Mouse (Mus musculus) cortical plate, adult 2 months (tissue): ENCODE measurements around the gene Crhr1. TPM values are rescaled to one million over a fixed set of nuclear protein-coding genes. Genes with fewer than 3 reads are reported as not detected.
"Not testable (repeated sequence)": the region's sequence is repeated elsewhere in the genome, so short reads cannot be mapped to it uniquely, and the experiment has no call there.

Source experiments
- H3K27ac ChIP-seq: fragments of 200-500 bp; 2 replicates; pipeline ENCODE4 v1.5.1; 2012; ENCODE audit warnings: low read length, control low read depth, inconsistent platforms; ENCODE audit not compliant: insufficient read depth
- H3K4me1 ChIP-seq: fragments of 200-500 bp; 2 replicates; pipeline ENCODE4 v1.6.1; 2011; ENCODE audit warnings: low read length; ENCODE audit not compliant: control insufficient read depth, insufficient read depth
- H3K4me3 ChIP-seq: fragments of 200-500 bp; 2 replicates; pipeline ENCODE4 v1.5.1; 2011; ENCODE audit warnings: mild to moderate bottlenecking, low read length, control low read depth; ENCODE audit not compliant: insufficient read depth
- CTCF ChIP-seq: fragments of 200-500 bp; IDR thresholded peaks from 2 replicates; pipeline ENCODE4 v1.5.1; 2011; ENCODE audit warnings: mild to moderate bottlenecking, control low read depth, low read length; ENCODE audit not compliant: insufficient read depth; ENCODE audit errors: extremely low read depth
- POLR2A ChIP-seq: fragments of 200-500 bp; IDR thresholded peaks from 2 replicates; pipeline ENCODE4 v1.6.1; 2011; ENCODE audit warnings: mild to moderate bottlenecking, low read length, control low read depth; ENCODE audit not compliant: insufficient read depth; ENCODE audit errors: extremely low read depth
- polyA plus RNA-seq: library from polyadenylated mRNA; depleted of rRNA; stranded (reverse); fragments of >200 nt; gene quantifications from 2 replicates; pipeline ENCODE4 v1.2.3, GENCODE M21; 2012; rRNA removed

Crhr1 gene
- polyA plus RNA-seq, 1 experiment = 33.1 TPM

GRCm38 (mm10) chr11:104211251-104211650 lies 78.6 kb downstream of the Crhr1 start:
- no peak overlapping the region for H3K4me3 ChIP-seq
- no peaks in the 10 kb centered on the region for H3K4me1 ChIP-seq
- peak overlapping the region; percentile 78; the same call in 1 of the 2 replicates for H3K27ac ChIP-seq
- no peak for TF ChIP-seq POLR2A
- TF ChIP-seq CTCF = no peak

GRCm38 (mm10) chr11:104214128-104214527 lies 81.5 kb downstream of the Crhr1 start:
- H3K4me1 ChIP-seq, H3K27ac ChIP-seq, H3K4me3 ChIP-seq: not testable (repeated sequence)

- Histone ChIP-seq H3K4me3 (no peak overlapping the region), H3K4me1 (no peaks in the 10 kb centered on the region), H3K27ac (no peak overlapping the region)
- TF ChIP-seq POLR2A (no peak), CTCF (no peak)
Observed at GRCm38 (mm10) chr11:104218075-104218474, 85.4 kb downstream of the Crhr1 start.

DNA sequence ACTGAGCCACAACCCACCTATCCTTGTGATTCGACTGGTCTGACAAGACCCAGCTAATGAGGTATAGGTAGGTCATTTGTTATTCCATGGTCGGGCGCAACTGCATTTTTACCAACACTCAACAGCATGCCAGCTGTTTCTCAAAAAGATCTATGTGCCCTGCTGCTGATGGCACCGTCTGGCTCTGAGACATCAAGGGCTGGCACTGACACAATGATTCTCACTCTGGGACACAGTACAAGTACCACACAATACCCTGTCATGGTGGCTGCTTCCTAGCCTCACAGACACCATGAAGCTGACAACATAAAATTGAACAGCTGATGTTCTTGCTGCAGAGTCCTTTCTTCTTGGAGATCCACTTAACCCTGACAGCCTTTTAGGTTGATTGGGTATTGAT lies 87.6 kb downstream of the Crhr1 start:
- Histone ChIP-seq H3K4me3 (no peak overlapping the region), H3K4me1 (no peaks in the 10 kb centered on the region), H3K27ac (0 out of 2 replicates have a peak overlapping the region, but pooled peaks have one; percentile 32)
- TF ChIP-seq POLR2A (no peak), CTCF (no peak)

DNA sequence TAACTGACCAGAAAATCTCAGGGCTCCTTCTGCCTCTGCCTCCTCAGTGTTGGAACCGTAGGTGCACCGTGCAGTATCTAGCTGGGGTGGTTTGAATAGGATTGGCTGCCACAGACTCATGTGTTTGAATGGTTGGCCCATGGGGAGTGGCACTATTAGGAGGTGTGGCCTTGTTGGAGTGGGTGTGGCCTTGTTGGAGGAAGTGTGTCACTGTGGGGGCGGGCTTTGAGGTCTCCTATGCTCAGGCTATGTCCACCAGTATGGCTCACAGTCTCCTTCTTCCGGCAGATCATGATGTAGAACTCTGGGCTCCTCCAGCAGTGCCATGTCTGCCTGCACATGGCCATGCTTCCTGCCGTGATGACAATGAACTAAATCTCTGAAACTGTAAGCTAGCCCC lies 89.1 kb downstream of the Crhr1 start:
- H3K4me3 ChIP-seq = no peak overlapping the region
- H3K27ac ChIP-seq = no peak overlapping the region
- H3K4me1 ChIP-seq = no peaks in the 10 kb centered on the region
- TF ChIP-seq POLR2A = no peak

DNA sequence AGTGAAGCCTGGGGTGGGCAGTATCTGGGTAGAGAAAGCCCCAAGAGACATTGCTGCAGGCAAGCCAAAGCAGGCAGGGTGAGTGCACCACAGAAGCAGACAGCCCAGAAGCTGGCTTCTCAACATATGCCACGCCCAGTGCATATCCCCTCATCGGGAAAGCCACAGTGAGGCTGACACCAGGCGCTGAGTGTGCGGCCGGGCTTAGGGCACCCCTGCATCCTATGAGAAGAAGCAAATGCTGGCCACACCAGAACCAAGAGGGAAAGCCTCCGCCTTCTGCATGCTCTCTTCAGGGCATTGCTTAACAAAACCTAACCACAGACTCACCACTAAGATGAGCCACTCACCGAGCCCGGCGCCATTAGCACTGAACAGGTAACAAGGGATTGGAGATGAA lies 90.6 kb downstream of the Crhr1 start:
- Histone ChIP-seq H3K4me1 (no peaks in the 10 kb centered on the region), H3K27ac (no peak overlapping the region), H3K4me3 (no peak overlapping the region)
- TF ChIP-seq POLR2A (no peak), CTCF (no peak)

Other genes with a start within 250 kb of the Crhr1 start
- gene Nsf, start 178.8 kb upstream of the Crhr1 start, polyA plus RNA-seq = 470 and 505 TPM in 2 replicates
- 47.3 TPM in 2 replicates for gene Arf2, start 166.1 kb upstream of the Crhr1 start, polyA plus RNA-seq
- not detected in 2 replicates for gene Sppl2c, start 53.5 kb downstream of the Crhr1 start, polyA plus RNA-seq
- 270 and 278 TPM in 2 replicates for gene Mapt, start 98.5 kb downstream of the Crhr1 start, polyA plus RNA-seq